Mouse (Mus musculus) kidney, adult 2 months (tissue): ENCODE results near the gene Spata33.

ENCODE experiments used
- CTCF ChIP-seq: fragments of 200-500 bp; conservative IDR thresholded peaks from 2 replicates; pipeline ENCODE4 v1.5.1; 2011; ENCODE audit warnings: low read depth, mild to moderate bottlenecking, control low read depth, low read length, moderate library complexity, mixed read lengths; ENCODE audit not compliant: insufficient read depth, insufficient read length
- POLR2A ChIP-seq: fragments of 200-500 bp; IDR thresholded peaks from one replicate; pipeline ENCODE4 v1.6.1; 2011; ENCODE audit warnings: low read depth, low read length, control low read depth

GRCm38 (mm10) chr8:123232553-123232952 is 19.9 kb downstream of the Spata33 start:
- no peak for TF ChIP-seq POLR2A
- TF ChIP-seq CTCF = no peak
